Mouse (Mus musculus) ovary, postnatal 36 days (tissue): ENCODE measurements at regions not wholly inside any gene's neighbourhood (a gene's known extent, or its start where the extent isn't known, plus 50 kb on each side); places are given as distances from the start of the nearest gene placed in this dataset.

Experiments
- DNase-seq: peaks from one replicate; pipeline ENCODE4 v3.0.0; 2022; ENCODE audit warnings: low spot score, mixed read lengths

DNA sequence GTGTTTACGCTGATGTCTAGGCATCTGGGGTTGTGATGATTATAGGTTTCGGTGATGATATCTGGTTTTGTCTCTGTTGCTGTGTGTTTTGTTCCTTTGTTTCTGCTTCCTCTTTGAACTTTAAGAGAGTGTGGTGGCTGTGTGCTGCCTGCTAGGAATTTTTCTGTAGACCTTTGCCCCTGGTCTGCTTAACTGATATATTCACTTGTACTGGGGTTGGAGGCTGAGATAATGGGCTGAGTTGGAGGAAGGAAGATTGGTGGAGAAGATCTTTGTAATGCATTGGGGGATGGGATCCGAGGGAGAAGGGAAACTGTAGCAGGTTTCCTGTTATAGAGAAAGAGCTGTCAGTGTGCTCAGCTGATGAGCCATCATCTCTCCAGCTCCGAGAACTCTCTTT, 55.8 kb downstream of the Mid1ip1 start:
- DNase-seq = no peak

DNA sequence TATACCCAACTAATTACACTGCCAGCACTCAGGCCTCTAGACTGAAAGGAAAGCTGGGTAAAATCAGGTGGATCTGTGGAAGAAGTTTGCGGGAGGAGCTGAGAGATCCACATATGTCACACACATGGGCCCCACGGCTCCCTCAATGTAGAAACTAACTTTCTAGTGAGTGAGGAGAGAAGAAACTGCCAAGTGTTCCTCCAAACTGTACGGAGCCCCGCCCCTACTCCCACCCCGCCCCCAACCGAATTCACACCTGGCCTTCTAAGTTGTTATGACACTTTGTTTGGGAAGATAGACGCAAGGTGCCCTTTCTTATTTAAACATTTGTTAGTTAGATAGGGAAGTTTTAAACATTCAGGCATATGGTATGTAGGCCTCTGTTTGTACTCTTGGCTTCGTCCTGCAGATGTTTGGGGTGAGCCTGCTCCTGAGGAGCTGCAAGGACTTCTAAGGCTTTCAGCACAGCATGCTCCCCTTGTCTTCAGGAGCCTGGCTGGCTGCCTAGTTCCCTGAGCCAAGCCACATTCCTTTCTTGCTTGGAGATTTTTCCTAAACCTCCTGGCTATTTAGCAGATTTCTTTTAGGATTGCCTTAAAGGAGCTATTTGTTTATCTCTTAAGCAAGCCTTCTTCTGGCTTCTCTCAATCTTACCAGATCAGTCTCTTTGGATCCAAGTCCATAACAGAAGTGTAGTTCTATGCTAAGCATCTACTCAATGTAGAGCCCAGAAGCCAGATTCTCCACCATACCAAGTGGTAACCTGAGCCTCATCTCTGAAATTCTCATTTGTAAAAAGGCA, 61.1 kb downstream of the Mid1ip1 start:
- peak; percentile 57 for DNase-seq

DNA sequence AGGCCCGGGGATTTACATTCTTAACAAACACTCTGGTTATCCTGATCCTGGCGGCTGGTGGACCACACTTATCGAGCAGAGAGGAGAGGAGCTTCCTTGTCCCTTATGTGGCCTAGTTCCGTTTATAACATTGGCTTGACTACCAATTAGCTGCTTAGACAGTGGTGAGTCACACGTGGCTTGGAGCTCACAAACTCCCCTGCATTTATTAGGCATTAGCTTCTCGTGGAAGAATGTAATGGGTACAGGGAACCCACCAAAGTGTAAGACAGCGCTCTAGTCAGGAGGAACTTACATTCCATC, 61.7 kb downstream of the Mid1ip1 start:
- DNase-seq = no peak

DNA sequence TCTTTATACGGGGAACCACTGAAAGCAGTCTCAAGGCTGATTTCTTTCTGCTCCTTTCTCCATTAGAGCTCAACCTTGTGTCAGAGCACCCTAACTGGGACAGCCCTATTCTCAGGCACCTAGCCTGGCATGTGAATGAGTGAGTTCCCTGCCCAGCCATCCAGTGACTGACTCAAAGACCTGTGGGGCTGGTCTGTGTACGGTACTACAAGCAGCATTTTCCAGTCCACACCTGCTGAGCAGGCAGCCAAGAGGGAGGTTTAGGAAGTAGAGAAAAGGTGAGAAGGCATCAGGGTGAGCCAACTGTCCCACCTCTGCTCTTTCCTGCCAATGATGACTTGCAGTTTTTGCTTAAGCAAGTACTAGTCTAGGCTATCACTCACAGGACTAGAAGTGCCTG, 63.2 kb downstream of the Mid1ip1 start:
- DNase-seq = no peak

DNA sequence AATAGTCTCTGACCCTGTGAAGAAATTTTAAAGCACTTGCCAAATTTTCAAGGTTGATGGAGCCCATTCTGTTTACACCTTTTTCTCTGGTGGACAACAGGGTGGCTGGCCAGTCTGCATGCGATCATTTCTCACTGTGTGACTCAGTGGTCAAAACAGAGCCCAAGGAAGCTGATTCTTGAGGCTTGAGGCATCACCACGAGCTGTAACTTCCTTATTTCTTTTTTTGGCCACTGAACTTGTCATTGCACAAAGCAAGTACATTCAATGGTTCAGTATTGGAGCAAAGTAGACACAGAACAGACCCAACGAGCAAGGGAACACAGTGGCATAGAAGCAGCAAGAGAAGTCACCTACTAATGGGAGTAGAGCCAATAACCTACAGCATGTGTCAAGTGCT, 71.5 kb downstream of the Mid1ip1 start:
- no peak for DNase-seq

DNA sequence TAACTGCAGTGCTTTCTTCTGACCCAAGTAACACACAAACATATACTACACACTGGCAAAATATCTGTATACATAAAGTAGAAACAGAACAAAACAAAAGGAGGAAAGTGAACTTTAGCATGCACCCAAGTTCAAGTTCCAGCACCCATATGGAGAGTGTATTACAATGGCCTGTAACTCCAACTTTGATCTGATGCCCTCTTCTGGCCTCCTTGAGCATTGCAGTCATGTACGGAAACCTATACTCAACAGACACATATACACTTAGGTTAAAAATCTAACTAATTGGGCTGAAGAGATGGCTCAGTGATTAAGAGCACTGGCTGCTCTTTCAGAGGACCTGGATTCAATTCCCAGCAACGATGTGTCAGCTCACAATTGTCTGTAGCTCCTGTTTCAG, 72.2 kb downstream of the Mid1ip1 start:
- no peak for DNase-seq

DNA sequence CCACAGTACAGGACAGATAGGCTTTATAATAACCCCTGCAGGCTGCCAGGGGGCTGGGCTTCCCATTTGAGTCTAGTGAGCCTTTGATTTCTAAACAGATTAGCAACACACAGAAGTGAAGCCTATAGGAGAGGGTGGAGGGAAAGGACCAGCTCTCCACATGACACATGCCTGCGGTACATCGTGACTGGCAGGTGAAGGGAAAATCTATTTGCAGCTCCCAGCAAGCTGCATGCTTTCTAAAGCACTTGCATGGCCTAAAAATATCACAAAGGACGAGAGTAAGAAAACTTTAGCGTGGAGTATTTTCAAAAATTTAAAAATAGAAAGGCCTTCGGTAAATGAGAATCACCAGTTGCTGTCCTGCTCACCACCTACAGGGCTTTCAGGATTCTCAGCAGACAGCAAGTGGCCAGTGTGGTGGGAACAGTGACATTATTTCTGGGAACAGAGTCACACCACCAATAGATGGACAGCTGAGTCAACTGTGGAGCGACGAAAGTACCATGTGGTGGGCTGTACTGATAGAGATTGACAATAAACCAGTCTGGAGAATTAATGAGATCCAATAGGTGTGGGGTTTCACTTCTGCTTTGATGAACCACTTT, 105.6 kb downstream of the Mid1ip1 start:
- no peak for DNase-seq

DNA sequence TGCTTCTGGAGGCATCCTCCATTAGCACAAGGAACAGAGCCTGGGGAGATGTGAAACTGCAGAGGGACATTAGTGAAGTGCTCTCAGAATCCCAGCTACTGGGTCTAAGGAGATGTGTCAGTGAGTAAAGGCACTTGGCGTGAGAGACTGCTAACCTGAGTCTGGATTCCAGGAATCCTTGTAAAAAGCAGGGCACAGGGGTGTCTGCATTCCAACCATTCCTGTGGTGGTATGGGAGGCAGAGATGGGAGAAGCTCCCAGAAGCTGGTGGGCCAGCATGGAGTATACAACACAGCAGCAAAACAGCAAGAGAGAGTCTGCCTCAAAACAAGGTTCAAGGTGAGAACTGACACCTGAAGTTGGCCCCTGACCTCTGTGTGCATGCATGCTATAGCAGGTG, 118.9 kb downstream of the Mid1ip1 start:
- DNase-seq = no peak

DNA sequence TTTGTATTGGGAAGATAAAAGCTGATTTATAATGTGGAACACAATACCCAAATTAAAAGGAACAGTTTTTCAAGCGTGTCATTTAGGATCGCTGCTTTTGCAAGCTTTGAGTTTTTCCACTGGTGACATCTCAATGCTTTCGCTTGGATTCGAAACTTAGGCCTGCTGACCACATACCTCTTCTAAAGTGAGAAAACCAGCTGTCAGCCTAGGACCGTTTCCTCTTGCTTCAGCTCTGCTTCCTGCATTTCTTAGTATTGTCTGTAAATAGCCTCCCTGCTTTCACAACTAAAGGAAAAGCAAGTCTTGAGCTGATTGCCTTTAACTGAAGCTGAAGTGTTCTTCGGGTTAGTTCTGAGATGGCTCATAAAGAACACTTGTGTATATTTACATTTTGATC, 142.3 kb downstream of the Mid1ip1 start:
- no peak for DNase-seq

DNA sequence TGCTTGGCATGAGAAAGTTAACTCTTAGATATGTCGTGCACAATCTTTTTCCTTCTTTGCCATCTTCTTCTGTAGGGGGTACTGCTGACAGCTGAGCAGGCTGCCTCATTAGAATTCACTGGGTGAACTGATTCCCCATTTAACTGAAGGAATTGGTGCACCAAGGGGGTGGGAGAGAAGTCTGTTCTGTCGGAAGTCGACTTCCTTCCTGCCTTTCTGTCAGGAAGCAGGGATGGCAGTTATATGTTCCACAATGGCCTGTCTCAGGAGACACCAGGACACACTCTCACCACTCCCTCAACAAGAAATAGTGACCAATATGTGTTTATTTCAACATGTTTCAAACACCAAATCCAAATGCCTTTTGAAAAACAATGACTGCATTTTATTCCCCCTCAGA, 142.9 kb downstream of the Mid1ip1 start:
- no peak for DNase-seq

DNA sequence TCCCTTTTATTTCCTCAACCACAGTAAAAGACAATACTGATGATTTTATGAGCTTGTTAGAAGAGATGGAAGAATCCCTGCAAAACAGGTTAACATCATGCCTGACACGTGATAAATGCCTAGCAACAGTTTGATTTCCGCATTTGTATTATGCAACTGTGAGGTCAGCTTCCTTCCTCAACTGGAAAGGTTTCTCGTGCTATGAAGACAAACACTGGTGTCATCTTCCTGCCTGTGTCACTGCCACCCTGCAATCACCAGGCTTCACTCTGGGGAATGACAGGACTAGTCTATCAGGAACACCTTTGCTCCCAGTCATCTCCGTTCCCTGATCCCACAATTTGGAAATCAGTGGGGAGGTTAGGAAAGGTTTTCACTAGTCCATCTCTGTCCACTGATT, 156.8 kb downstream of the Mid1ip1 start:
- DNase-seq = no peak

DNA sequence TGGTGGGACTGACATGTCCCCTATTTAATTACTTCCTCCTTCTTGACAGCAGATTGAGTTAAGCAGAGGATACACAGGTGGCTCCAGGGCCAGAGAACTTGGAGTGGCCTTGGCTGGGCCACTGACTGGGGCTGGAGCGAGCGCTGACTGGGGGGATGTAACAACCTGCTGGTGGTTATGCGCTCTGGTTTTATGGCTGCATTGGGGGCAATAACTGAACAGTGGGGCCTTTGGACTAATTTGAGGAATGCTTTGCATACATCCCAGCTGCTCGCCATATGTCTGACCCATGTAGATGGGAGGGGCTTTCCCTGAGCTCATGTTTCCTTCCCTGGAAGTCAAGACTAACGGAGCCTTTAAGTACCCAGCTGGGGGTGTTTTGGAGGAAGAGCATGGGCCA, 163.0 kb downstream of the Mid1ip1 start:
- DNase-seq = no peak

DNA sequence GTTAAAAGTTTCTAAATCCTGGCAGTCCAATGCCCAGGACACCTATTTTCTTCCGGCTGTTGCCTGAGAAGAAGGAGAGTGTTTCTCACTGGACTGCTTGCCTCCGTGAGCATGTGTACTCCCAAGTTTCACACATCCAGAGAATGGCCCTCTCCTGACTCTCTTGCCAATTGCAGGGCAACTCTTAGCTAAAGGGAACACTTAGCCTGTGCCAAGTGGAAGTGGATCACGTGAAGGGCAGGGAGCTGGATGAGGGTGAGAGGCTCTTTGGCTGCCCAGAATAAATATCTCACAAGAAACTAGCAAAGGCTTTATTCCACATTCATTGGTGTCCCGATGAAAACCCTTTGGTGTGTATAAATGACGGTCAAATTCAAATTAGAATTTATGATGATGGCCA, 164.1 kb downstream of the Mid1ip1 start:
- DNase-seq = no peak

DNA sequence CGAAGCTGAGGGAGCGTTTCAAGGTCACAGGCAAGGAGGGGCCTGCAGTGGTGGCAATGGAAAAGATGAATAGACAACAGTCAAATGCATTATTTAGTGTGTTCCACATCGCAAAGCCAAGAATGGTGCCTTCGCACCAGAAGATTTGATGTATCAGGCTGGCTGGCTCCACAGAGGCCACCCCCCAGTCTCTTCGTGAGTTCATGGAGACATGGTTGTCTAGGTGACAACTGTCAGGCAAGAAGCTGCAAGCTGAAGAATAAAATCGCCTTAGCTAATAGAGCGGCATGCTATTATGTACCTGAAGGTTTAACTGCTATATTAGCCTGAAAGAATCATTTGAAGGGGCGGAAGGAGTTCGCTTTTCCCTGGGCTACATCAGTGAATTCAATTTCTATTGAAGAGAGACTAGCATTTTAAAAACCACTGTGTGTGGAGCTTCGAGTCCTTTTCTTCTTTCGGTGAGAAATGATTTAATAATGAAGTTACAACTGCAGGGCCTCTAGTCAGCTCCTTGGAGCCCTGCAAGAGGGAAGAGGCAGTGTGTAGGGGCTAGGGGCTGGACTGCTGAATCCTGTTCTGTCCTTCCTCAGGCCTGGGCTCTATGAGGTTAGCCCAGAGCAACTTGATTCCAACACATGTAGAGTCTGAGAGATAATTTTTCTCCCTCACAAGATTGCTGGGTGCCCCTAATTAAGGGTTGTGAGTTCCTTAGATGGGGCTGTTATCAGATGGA, 169.1 kb downstream of the Mid1ip1 start:
- no peak for DNase-seq

DNA sequence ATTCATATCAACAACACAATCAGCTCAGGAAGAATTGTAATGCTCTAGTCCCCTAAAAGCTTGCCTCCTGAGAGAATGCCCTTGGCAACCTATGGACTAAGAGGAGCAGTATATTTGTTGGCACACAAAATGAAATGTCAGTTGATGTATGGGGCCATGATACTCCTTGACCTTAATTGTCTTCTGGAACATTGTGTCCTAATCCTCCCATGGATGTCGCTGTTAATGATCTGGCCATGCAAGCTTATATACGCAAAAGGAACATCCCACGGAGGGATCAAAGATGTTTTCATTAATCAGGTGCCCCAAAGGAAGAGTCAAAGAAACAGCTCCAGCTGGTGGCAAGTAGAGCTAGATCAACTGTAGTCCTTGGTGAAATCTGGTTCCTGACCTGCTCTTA, 178.0 kb downstream of the Mid1ip1 start:
- DNase-seq = no peak

DNA sequence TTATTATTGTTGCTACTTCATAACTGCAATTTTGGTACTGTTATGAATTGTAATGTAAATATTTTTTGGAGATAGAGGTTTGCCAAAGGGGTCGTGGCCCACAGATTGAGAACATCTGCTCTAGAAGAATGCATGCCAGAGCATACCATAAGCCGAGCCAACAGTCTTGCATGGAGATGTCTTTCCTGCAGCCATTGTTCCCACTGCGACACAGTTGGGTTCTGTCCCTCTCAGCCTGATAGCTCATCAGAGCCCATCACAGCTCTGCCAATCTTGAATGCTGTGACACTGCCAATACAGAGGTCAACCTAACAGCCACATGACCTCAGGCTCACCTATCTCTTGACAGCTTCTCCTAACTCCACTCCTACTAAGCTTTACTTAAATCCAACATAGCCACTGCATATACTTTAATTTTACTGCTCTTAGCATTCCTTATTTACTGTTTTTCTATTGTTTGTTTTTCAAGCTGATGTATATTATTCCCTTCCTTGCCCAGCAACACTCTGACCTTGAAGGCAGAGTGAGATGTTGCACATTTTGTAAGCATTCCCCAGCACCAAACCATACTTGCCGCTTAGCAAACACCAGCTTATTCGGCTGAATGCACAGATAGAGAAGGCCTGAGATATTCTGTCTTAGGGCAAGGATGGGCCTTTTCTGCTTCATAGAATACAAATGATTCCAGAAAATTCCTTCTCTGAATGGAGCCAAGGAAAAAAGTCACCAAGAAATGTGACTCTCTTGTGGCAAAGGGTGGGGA, 181.6 kb downstream of the Mid1ip1 start:
- no peak for DNase-seq

DNA sequence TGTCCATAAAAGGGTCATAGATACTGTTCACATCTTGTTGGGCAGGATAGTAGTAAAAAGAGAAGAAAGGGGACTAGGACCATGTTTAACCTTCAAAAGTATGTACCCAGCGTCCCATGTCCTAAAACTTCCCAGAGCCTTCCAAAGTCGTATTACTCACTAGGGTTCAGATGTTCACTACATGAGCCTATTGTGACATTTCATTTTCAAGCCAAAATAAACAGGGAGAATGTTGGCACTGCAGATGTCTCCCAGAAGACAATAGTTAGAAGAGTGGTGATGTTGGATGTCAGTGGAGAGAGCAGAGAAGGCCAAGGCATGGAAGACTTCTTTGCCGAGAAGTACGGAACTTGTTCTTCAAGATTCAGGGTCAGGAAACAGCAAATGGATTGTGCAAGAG, 187.9 kb downstream of the Mid1ip1 start:
- no peak for DNase-seq

DNA sequence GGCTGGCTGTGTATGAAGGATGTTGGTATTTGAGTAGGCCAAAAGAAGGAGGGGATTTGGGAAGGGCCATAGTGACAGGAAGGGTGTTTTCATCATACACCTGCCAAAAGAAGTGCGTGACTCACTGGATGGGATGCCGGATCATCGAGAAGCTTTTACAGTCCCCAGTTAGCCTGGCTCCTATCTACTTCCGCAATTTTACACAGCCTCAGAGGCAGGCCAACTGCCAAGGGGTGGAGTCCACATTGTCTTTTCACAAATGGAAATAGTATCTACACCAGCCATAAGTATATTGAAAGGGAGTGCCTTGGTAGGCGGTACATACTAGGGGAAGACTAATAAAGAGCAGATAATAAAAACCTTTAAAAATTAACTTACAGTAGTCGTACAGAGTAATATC, 189.3 kb downstream of the Mid1ip1 start:
- DNase-seq = no peak

DNA sequence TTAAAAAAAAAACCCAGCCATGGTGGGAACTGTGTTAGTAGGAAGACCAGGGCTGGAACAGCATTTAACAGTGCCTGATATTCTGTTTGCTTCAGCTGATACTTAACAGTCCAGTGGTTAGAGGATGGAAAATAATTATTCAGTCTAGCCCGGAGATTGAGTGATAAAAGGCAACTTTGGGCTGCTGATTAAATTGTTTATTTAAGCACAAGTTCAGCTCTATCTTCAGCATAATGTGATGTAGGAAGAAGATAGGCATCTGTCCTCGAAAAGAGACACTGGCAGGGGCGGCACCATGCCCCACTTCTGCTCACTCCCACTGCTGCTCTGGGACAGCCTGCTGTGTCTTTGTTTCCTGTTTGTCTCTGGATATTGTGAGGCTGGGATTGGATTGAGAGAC, 190.1 kb downstream of the Mid1ip1 start:
- no peak for DNase-seq

DNA sequence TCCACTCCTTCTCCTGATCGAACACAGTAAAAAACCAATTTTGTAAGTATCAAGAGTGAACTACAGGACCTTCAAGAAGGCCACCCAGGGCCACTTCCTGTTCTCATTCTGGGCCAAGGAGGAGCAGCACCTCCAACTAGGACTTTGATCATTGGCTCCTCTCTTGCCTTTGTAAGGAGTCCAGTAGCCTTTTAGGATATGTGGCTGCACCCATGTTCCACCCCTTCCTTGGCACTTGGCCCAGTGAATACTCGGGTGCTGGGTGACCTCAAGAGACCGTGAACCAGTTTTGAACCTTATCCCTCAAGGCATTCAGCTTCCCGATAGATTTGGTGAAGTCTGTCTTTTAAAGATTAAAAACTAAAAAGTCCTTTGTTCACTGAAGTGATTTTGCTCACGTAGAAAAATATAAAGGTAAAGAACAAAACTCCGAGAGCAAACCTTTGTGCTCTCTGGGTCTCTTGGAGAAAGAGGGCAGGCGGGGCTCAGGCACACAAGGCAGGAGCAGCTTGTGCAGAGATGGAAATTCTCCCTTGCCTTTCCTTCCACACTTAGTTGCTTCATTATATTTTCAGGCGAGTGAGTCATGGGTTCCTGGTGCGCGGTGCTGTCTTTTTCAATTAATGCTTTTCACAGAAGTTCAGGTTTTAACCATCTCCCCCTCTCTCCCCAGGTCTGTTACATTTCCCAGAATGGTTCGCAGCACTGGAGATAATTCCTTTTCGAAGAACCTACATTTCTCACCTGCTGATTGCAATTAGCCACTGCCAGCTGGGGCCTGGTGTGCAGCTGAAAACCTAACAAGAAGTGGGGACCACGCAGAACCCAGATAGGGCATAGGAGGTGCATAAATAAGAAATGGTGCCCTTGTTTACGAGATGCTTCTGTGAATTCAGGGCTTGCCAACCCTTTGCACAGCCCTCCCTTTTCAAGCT, 196.6 kb downstream of the Mid1ip1 start:
- peak; percentile 10 for DNase-seq
